Mouse (Mus musculus) embryonic fibroblast, embryonic 13.5 days (primary cell): ENCODE measurements around the gene Ciao2a. TPM values are rescaled to one million over a fixed set of nuclear protein-coding genes. Genes with fewer than 3 reads are reported as not detected.

Experiments
- H3K27ac ChIP-seq: 2 replicates; pipeline ENCODE4 v1.5.1; 2012; ENCODE audit warnings: low read length, control low read depth, inconsistent platforms; ENCODE audit not compliant: insufficient read depth
- H3K4me1 ChIP-seq: 2 replicates; pipeline ENCODE4 v1.6.1; 2011; ENCODE audit warnings: low read length; ENCODE audit not compliant: control insufficient read depth, insufficient read depth
- H3K4me3 ChIP-seq: 2 replicates; pipeline ENCODE4 v1.5.1; 2011; ENCODE audit warnings: mild to moderate bottlenecking, control low read depth, low read length; ENCODE audit not compliant: insufficient read depth
- CTCF ChIP-seq: IDR thresholded peaks from 2 replicates; pipeline ENCODE4 v1.5.1; 2011; ENCODE audit warnings: mild to moderate bottlenecking, control low read depth, low read length, moderate library complexity, borderline replicate concordance; ENCODE audit not compliant: insufficient read depth
- POLR2A ChIP-seq: IDR thresholded peaks from 2 replicates; pipeline ENCODE4 v1.6.1; 2011; ENCODE audit warnings: low read depth, mild to moderate bottlenecking, control low read depth, low read length, moderate library complexity
- polyA plus RNA-seq: library from polyadenylated mRNA; stranded (reverse); fragments of >200 nt; gene quantifications from 2 replicates; pipeline ENCODE4 v1.2.4, GENCODE M21; 2011; ENCODE audit warnings: low read depth; ENCODE audit not compliant: missing spikeins, insufficient read length

The Ciao2a gene
- polyA plus RNA-seq, 1 experiment, result 46.9 TPM

- no peaks in the 10 kb centered on the region for H3K4me1 ChIP-seq
- no peak for TF ChIP-seq CTCF
- TF ChIP-seq POLR2A, result no peak
- H3K4me3 ChIP-seq, result no peak overlapping the region
- H3K27ac ChIP-seq, result no peak overlapping the region
These were observed 34.8 kb upstream of the Ciao2a start for GRCm38 (mm10) chr9:66091327-66092231.

- H3K4me1 ChIP-seq, result no peaks in the 10 kb centered on the region
- no peak for TF ChIP-seq POLR2A
- no peak for TF ChIP-seq CTCF
- H3K4me3 ChIP-seq, result no peak overlapping the region
- H3K27ac ChIP-seq, result no peak overlapping the region
These were observed 33.7 kb upstream of the Ciao2a start for GRCm38 (mm10) chr9:66092664-66093063.

DNA sequence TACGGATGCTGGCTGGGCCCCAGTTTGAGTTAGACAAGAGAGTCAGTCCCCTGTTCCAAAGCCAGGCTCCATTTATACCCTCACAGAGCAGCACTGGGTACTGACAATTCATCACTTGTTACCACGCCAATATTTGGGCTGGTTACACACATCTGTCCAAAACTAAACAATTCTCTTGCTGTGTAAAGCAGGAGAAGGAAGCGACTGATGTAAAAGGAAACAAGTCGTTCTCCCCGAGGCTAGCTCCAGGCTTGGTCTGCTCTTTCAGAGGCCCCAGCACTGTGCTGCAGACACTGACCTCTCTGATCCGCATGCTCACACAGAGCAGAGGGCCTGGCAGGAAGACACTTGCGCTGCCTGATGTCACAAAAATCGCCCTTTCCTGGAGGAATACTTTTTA is 24.8 kb upstream of the Ciao2a start:
- H3K4me3 ChIP-seq, result no peak overlapping the region
- no peak overlapping the region for H3K27ac ChIP-seq
- no peaks in the 10 kb centered on the region for H3K4me1 ChIP-seq
- TF ChIP-seq POLR2A, result no peak

- Histone ChIP-seq H3K4me1 (no peaks in the 10 kb centered on the region), H3K27ac (no peak overlapping the region), H3K4me3 (no peak overlapping the region)
- TF ChIP-seq POLR2A (no peak), CTCF (no peak)
These were observed 23.7 kb upstream of the Ciao2a start for GRCm38 (mm10) chr9:66102668-66103067.

DNA sequence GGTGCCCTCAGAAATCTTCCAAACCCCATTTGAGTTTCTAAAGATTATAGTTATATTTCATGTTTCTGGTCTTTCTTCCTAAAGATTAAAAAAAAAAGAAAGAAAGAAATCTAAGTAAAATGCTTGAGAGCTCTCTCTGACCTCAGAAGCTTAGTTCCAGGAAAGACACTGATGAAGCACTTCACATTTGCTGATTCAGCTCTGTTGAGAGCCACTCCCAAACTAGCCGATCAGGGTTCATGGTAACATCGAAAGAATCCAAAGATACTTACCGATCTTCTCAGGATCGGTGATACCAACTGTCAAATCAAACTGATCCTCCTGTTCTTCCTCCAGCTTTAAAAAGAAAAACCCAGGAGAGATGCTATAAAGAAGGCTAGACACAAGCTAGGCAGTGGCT is 21.8 kb upstream of the Ciao2a start:
- Histone ChIP-seq H3K27ac (no peak overlapping the region), H3K4me1 (no peaks in the 10 kb centered on the region), H3K4me3 (no peak overlapping the region)
- TF ChIP-seq POLR2A (no peak), CTCF (no peak)

- H3K27ac ChIP-seq, result no peak overlapping the region
- no peak for TF ChIP-seq POLR2A
- TF ChIP-seq CTCF, result no peak
- no peaks in the 10 kb centered on the region for H3K4me1 ChIP-seq
- no peak overlapping the region for H3K4me3 ChIP-seq
These were observed 21.2 kb upstream of the Ciao2a start for GRCm38 (mm10) chr9:66105168-66105567.

DNA sequence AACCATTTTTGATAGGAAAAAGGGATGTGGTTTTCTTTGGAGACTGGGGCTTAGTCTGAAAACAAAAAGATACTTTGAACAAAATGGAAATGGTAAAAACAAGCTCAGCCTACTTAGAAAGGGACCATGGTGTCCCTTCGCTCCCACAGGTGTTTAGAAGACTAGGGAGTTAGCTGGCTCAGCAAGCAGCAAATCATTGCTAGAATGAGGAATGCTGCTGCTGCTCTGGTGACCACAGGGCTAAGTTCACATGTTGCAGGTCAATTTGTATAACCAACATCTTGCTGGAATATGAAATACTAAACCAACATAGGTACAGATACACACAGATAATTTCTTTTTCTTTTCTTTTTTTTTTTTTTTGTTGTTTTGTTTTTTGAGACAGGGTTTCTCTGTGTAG is 16.8 kb upstream of the Ciao2a start:
- TF ChIP-seq CTCF (no peak), POLR2A (no peak)
- H3K4me1 ChIP-seq, result no peaks in the 10 kb centered on the region
- no peak overlapping the region for H3K27ac ChIP-seq
- no peak overlapping the region for H3K4me3 ChIP-seq

DNA sequence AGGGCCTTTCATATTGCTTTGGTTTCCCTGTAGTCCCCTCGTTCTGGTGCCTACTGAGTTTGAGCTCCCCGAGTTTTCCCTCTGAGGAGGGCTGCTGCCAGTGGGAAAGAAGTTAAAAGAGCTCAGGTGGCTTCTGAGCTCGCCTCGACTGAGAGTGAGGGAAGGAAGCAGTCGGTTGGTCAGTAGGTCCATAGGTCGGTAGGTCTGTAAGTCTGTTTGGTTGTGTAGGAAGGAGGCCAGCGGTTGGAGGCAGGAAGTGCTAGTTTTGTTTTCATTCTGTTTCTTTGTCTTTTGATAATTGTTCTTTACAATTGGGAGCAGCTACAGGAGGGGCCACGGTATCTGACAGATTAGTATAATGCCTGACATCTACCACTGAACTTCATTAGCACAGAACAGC is 16.3 kb upstream of the Ciao2a start:
- H3K27ac ChIP-seq, result no peak overlapping the region
- TF ChIP-seq CTCF, result no peak
- TF ChIP-seq POLR2A, result no peak

DNA sequence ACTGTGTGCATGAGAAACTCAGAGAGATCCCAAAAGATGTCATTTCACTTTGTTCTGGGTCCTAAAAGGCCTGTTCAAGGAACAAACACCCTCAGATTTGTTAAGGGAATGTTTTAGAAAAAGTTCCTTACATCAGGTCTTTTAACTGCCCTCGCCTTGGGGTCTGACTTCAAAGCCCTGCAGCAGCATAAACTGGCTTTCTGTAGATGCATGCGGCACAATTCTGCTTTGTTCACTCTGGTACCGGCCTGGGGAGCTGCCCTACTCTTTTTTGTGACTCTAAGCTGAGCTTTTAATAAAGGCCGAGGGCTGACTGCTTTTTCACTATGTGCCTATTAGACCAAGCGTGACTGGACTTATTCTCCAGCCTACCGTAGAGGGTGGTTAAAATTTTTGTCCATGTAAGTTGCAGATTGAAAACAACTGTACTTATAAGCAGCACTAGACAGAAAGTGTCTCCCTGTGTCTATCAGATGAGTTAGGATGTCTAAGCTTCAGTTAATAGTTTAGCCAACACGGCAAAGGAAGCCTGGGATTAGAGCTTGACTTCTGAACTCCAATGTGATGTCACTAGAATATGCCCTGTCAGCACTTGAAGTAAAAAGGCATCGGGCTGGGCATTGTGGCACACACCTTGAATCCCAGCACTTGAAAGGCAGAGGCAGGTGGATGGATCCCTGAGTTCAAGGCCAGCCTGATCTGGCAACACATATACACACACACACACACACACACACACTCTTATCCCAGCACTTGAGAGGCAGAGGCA is 15.6 kb upstream of the Ciao2a start:
- TF ChIP-seq CTCF (no peak), POLR2A (no peak)
- Histone ChIP-seq H3K27ac (no peak overlapping the region), H3K4me3 (no peak overlapping the region), H3K4me1 (no peaks in the 10 kb centered on the region)

More for the DNA sequence above, 16.3 kb upstream of the Ciao2a start:
- H3K4me3 ChIP-seq, result no peak overlapping the region
- no peaks in the 10 kb centered on the region for H3K4me1 ChIP-seq

DNA sequence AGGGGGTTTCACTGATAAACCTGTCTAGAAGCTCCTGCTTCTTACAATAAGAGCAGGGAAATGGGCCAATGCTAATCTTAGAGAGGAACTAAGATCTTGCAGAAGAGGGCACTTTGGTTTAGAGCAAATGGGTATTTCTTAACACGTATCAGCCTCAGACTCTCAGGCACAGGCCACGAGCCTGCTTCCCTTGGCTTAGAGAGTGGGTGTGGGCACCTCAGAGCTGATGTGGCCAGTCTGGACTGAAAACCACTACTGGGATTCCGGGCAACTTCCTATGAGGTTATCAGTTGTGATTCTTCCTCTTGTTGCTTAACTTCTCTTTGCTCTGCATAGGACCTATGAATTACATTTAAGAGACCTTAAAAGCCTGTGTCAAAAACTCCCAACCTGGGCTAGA is 12.1 kb upstream of the Ciao2a start:
- Histone ChIP-seq H3K27ac (no peak overlapping the region), H3K4me1 (no peaks in the 10 kb centered on the region), H3K4me3 (no peak overlapping the region)
- TF ChIP-seq POLR2A (no peak), CTCF (no peak)
